Mouse (Mus musculus) ES-Bruce4 (cell line): ENCODE data around the gene Dab1. TPM values are rescaled to one million over a fixed set of nuclear protein-coding genes. Genes with fewer than 3 reads are reported as not detected.

Experiments
- H3K27ac ChIP-seq: 2 replicates; pipeline ENCODE4 v1.5.1; 2012; ENCODE audit warnings: low read length, inconsistent platforms; ENCODE audit not compliant: insufficient read depth
- H3K27me3 ChIP-seq: 2 replicates; pipeline ENCODE4 v1.6.1; 2012; ENCODE audit warnings: mild to moderate bottlenecking, low read length, inconsistent platforms; ENCODE audit not compliant: control insufficient read depth, poor library complexity, insufficient read depth, severe bottlenecking
- H3K36me3 ChIP-seq: 2 replicates; pipeline ENCODE4 v1.6.1; 2012; ENCODE audit warnings: inconsistent platforms, mild to moderate bottlenecking, low read length, moderate library complexity; ENCODE audit not compliant: control insufficient read depth, poor library complexity, insufficient read depth, severe bottlenecking
- H3K4me1 ChIP-seq: one replicate; pipeline ENCODE4 v1.8.1; 2011; ENCODE audit warnings: low read length; ENCODE audit not compliant: control insufficient read depth, insufficient read depth
- H3K4me3 ChIP-seq: 2 replicates; pipeline ENCODE4 v1.5.1; 2011; ENCODE audit warnings: low read depth, mild to moderate bottlenecking, low read length
- H3K9ac ChIP-seq: 2 replicates; pipeline ENCODE4 v1.6.1; 2012; ENCODE audit warnings: low read depth, mild to moderate bottlenecking, inconsistent platforms; ENCODE audit not compliant: poor library complexity, severe bottlenecking
- H3K9me3 ChIP-seq: replicated peaks from 2 replicates; pipeline ENCODE4 v1.6.1; 2012; ENCODE audit warnings: mild to moderate bottlenecking, low read length, inconsistent platforms; ENCODE audit not compliant: control insufficient read depth, poor library complexity, insufficient read depth, severe bottlenecking
- CTCF ChIP-seq: IDR thresholded peaks from one replicate; pipeline ENCODE4 v1.8.1; 2011; ENCODE audit warnings: low read depth, low read length
- EP300 ChIP-seq: IDR thresholded peaks from 2 replicates; pipeline ENCODE4 v1.6.1; 2011; ENCODE audit warnings: low read depth, low read length; ENCODE audit not compliant: insufficient read depth
- POLR2A ChIP-seq: IDR thresholded peaks from one replicate; pipeline ENCODE4 v1.8.1; 2011; ENCODE audit warnings: low read length; ENCODE audit not compliant: insufficient read depth
- polyA plus RNA-seq: library from polyadenylated mRNA; stranded (reverse); fragments of >200 nt; gene quantifications from 2 replicates; pipeline ENCODE4 v1.2.4, GENCODE M21; 2011; ENCODE audit warnings: low read depth; ENCODE audit not compliant: missing spikeins, insufficient read depth, insufficient read length

The Dab1 gene
- polyA plus RNA-seq, 1 experiment = 4.8 TPM

DNA sequence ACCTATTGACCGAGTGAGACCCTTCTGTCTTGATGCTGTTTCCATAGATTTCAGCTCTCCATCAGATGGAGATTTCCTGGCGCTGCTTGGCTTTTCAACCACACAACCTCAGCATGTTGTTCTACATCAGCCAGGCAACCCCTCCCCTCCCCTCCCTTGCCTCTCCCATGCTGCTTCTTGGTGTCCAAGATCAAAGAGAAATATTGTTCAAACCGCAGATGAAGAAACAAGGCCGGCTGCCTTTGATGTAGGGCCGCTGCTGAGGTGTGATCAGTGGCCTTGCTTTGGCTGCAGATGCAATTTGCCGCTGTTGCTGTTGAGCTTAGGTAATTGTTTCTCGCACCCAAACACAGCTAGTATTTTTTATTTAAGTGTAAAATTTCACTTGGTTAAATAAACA, 135.4 kb downstream of the Dab1 start:
- H3K4me1 ChIP-seq = no peaks in the 10 kb centered on the region
- no peaks in the 10 kb centered on the region for H3K27me3 ChIP-seq
- H3K36me3 ChIP-seq = no peaks in the 10 kb centered on the region
- no peak overlapping the region for H3K9ac ChIP-seq
- no peak for TF ChIP-seq POLR2A
- no peak for TF ChIP-seq EP300
- no peak for TF ChIP-seq CTCF
- H3K4me3 ChIP-seq = no peak overlapping the region
- H3K9me3 ChIP-seq = no peaks in the 10 kb centered on the region
- H3K27ac ChIP-seq = no peak overlapping the region

DNA sequence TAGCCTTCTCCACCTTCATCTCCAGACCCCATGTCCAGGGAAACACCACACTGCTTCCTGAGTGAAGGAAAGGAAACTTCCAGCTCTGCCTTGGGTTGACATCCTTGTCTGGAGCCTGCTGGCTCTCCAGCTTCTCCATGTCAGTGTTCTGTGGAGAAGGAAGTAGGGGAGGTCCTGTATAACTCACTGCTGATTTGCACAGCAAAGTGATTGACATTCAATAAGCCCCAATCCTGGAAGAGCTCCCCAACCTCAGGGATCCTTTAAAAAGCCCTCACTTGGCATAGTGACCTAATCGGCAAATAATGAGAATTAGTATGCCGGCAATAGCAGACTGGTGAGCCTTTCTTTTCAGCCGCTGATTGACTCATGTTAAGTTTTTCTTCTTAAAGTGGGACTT, 138.1 kb downstream of the Dab1 start:
- no peak overlapping the region for H3K9ac ChIP-seq
- TF ChIP-seq EP300 = no peak
- no peak for TF ChIP-seq CTCF
- no peak for TF ChIP-seq POLR2A
- no peaks in the 10 kb centered on the region for H3K27me3 ChIP-seq
- no peak overlapping the region for H3K27ac ChIP-seq
- H3K4me1 ChIP-seq = no peaks in the 10 kb centered on the region
- no peaks in the 10 kb centered on the region for H3K9me3 ChIP-seq
- no peaks in the 10 kb centered on the region for H3K36me3 ChIP-seq
- no peak overlapping the region for H3K4me3 ChIP-seq

DNA sequence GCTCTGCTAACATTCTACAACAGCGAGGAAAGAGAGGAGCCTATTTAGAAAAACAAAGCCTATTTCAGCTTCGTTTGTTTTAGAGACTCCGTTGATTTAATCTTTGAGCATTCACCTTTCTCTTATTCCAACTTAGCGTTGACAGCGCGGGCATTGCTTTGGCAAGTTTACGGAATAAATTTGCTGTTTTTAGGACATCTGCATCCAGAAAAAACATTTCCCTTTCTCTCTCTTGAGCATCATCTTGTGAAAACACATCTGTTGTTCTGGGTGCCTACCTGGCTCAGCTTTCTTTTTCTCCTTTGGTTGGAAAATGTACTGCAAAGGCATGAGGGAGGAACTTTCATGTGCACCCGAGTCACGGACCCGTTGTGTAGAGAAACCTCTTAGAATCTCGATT, 143.3 kb downstream of the Dab1 start:
- H3K27me3 ChIP-seq = no peaks in the 10 kb centered on the region
- H3K27ac ChIP-seq = no peak overlapping the region
- no peak for TF ChIP-seq CTCF
- no peak for TF ChIP-seq EP300
- TF ChIP-seq POLR2A = no peak
- no peak overlapping the region for H3K9ac ChIP-seq
- no peaks in the 10 kb centered on the region for H3K4me1 ChIP-seq
- H3K9me3 ChIP-seq = no peaks in the 10 kb centered on the region
- H3K4me3 ChIP-seq = no peak overlapping the region
- no peaks in the 10 kb centered on the region for H3K36me3 ChIP-seq

DNA sequence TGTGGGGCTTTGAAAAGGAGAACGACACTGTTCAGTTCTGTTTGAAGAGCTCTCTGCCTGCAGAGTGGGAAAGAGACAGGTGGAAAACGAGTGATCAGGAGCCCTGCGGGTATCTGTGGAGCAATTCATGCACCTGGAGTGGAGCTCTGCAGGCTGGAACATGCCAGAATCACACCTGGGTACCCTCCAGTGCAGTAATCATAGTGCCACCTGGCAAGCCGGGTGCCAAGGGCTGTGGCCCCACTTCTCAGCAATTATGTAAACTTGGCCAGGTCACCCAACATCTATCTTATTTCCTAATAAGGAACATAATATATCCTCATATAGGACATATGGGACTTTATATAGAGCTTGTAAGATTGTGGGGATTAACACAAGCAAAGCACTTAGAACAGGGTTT, 156.6 kb downstream of the Dab1 start:
- H3K27me3 ChIP-seq = no peaks in the 10 kb centered on the region

DNA sequence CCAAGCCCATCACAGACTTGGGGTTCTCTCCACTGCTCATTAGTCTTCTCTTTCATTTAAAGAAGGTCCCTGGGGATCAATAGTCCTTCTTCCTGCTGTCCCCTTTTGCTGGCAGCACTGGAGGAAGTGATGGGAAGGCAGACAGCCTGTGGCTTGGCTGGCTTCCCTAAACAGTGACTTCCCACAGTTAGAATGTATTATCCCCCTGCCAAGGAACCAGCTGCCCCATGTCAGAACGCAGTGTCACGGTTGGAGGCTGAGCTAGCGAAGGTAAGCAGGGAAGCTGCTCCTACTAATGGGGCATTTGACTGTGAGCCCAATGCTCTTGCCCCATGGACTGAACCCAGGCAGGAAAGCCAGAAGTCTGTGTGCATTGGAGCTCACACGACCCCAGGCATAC, 162.2 kb downstream of the Dab1 start:
- H3K27me3 ChIP-seq = no peaks in the 10 kb centered on the region
- no peak overlapping the region for H3K27ac ChIP-seq
- H3K9ac ChIP-seq = no peak overlapping the region
- TF ChIP-seq CTCF = no peak
- TF ChIP-seq POLR2A = no peak
- TF ChIP-seq EP300 = no peak
- H3K9me3 ChIP-seq = no peaks in the 10 kb centered on the region
- no peak overlapping the region for H3K4me3 ChIP-seq
- no peaks in the 10 kb centered on the region for H3K4me1 ChIP-seq
- no peaks in the 10 kb centered on the region for H3K36me3 ChIP-seq

More for the DNA sequence above, 156.6 kb downstream of the Dab1 start:
- TF ChIP-seq POLR2A (no peak), CTCF (no peak), EP300 (no peak)
- H3K27ac ChIP-seq = no peak overlapping the region
- H3K4me1 ChIP-seq = no peaks in the 10 kb centered on the region
- H3K4me3 ChIP-seq = no peak overlapping the region
- H3K9me3 ChIP-seq = no peaks in the 10 kb centered on the region
- H3K9ac ChIP-seq = no peak overlapping the region
- H3K36me3 ChIP-seq = no peaks in the 10 kb centered on the region

DNA sequence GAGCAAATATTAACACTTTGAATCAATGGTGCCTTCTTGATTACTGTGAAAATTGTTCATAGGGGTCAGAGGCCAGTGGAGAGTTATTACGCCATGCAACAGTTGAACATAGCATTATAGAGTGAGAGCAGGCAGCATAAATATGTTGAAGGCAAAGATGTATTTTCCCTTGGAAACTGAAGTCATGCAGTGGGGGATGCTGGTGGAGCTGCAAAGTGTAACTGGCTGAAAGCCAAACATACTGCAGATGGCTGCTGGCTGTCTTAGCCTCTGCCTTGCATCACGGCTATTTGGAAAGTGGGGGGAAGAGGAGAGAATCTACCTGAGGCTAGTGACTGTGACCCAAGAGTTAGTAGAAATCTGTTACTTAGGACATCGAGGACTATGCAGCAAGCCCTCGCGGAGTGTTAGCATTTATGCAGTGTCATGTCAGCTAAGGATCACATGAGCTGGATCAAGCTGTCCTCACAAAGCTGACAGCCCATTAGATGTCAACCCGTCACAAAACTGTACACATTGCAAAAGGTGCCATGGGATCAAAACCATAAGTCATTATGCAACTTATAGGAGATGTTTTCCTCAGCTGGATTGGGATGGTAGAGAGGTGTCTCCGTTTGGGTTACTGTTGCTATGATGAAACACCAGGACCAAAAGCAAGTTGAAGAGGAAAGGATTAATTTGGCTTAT, 164.5 kb downstream of the Dab1 start:
- H3K36me3 ChIP-seq = no peaks in the 10 kb centered on the region
- no peaks in the 10 kb centered on the region for H3K9me3 ChIP-seq
- TF ChIP-seq CTCF (no peak), POLR2A (no peak), EP300 (no peak)

More for the DNA sequence above, 164.5 kb downstream of the Dab1 start:
- no peak overlapping the region for H3K4me3 ChIP-seq
- H3K27ac ChIP-seq = no peak overlapping the region
- H3K27me3 ChIP-seq = no peaks in the 10 kb centered on the region
- no peak overlapping the region for H3K9ac ChIP-seq
- no peaks in the 10 kb centered on the region for H3K4me1 ChIP-seq
